Mouse (Mus musculus) liver, adult 2 months (tissue): ENCODE results near the gene Snx3. TPM values are rescaled to one million over a fixed set of nuclear protein-coding genes. Genes with fewer than 3 reads are reported as not detected.

ENCODE experiments used
- DNase-seq: peaks from one replicate; pipeline ENCODE4 v3.0.0-alpha.2; 2011; ENCODE audit warnings: low read depth, low spot score; ENCODE audit errors: extremely low read depth
- H3K27ac ChIP-seq: fragments of 200-500 bp; replicated peaks from 2 replicates; pipeline ENCODE4 v1.5.1; 2012; ENCODE audit warnings: low read depth, mild to moderate bottlenecking, control low read depth, inconsistent platforms, low read length; ENCODE audit not compliant: insufficient read depth
- H3K27me3 ChIP-seq: fragments of 200-500 bp; 2 replicates; pipeline ENCODE4 v1.6.1; 2012; ENCODE audit warnings: mild to moderate bottlenecking, moderate library complexity, low read length, inconsistent platforms; ENCODE audit not compliant: control insufficient read depth, insufficient read depth
- H3K36me3 ChIP-seq: fragments of 200-500 bp; 2 replicates; pipeline ENCODE4 v1.6.1; 2012; ENCODE audit warnings: low read length, inconsistent platforms; ENCODE audit not compliant: control insufficient read depth, insufficient read depth
- H3K4me1 ChIP-seq: fragments of 200-500 bp; 2 replicates; pipeline ENCODE4 v1.6.1; 2011; ENCODE audit warnings: low read length; ENCODE audit not compliant: control insufficient read depth, insufficient read depth
- H3K4me3 ChIP-seq: fragments of 200-500 bp; 2 replicates; pipeline ENCODE4 v1.5.1; 2011; ENCODE audit warnings: low read depth, mild to moderate bottlenecking, control low read depth, low read length, moderate library complexity; ENCODE audit not compliant: insufficient read depth
- H3K79me2 ChIP-seq: fragments of 200-500 bp; 2 replicates; pipeline ENCODE4 v1.6.1; 2012; ENCODE audit warnings: inconsistent platforms, mild to moderate bottlenecking, low read length, moderate library complexity; ENCODE audit not compliant: control insufficient read depth, insufficient read depth
- H3K9ac ChIP-seq: fragments of 200-500 bp; 2 replicates; pipeline ENCODE4 v1.6.1; 2012; ENCODE audit warnings: low read depth, mild to moderate bottlenecking, control low read depth, inconsistent platforms, low read length
- CTCF ChIP-seq: fragments of 200-500 bp; IDR thresholded peaks from 2 replicates; pipeline ENCODE4 v1.5.1; 2011; ENCODE audit warnings: low read depth, low read length, control low read depth
- POLR2A ChIP-seq: fragments of 200-500 bp; IDR thresholded peaks from 2 replicates; pipeline ENCODE4 v1.6.1; 2011; ENCODE audit warnings: low read length, control low read depth; ENCODE audit not compliant: insufficient read depth; ENCODE audit errors: extremely low read depth
- WGBS: fragments of 180-500 bp; shearing (Covaris S2); methylation state at CpG from one replicate; pipeline ENCODE4 v1.1.7; 2018; 5-methylcytosine and 5-hydroxymethylcytosine counted together
- polyA plus RNA-seq: library from polyadenylated mRNA; depleted of rRNA; stranded (reverse); fragments of >200 nt; gene quantifications from 2 replicates; pipeline ENCODE4 v1.2.3, GENCODE M21; 2012; rRNA removed
- total RNA-seq: library from RNA; depleted of rRNA; stranded (reverse); fragments of >200 nt; gene quantifications from 2 replicates; pipeline ENCODE4 v1.2.3, GENCODE M21; 2014; rRNA removed

Snx3 gene
- total RNA-seq (26.9 and 31.7 TPM in 2 replicates), polyA plus RNA-seq (146 and 169 TPM in 2 replicates)

GRCm38 (mm10) chr10:42501775-42502348, at the start of gene Snx3:
TSS of gene Snx3 (plus strand) at chr10:42502030.
- peak; percentile 91 for TF ChIP-seq POLR2A
- TF ChIP-seq CTCF = no peak
- Histone ChIP-seq H3K36me3 (no peaks in the 10 kb centered on the region), H3K4me1 (peaks cover 6% of the 10 kb centered on the region), H3K27ac (peak within 1 kb of the TSS; percentile 81), H3K9ac (peak within 1 kb of the TSS; percentile 88), H3K27me3 (no peaks in the 10 kb centered on the region), H3K4me3 (peak within 1 kb of the TSS; percentile 79), H3K79me2 (peaks cover 7% of the 10 kb centered on the region; the same call in 1 of the 2 replicates)
- DNase-seq = peak; percentile 91
- WGBS = under 1% methylated on average over 68 of the region's 68 CpGs

DNA sequence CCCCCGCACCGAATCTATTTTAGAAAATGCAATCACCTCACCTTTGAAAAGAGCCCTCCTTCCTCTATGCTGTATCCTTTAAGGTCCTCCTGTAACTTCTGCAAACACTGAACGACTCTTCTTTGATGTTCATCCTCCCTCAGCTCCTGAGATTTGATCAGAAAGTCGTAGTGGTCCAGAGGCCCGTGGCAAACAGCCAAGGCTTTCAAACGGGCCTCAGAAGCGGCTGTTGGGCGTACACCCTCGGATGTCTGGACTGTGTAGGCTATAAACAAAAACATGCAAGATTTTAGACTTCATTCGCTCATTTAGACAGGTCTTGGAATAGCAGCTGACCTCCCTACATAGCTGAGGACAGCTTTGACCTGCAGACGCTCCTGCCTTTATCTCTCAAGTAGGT, 47.6 kb upstream of the Snx3 start:
- Histone ChIP-seq H3K9ac (no peak overlapping the region), H3K27me3 (no peaks in the 10 kb centered on the region), H3K79me2 (no peaks in the 10 kb centered on the region), H3K4me1 (no peaks in the 10 kb centered on the region), H3K36me3 (peaks cover 5% of the 10 kb centered on the region; the same call in 1 of the 2 replicates), H3K27ac (no peak overlapping the region), H3K4me3 (no peak overlapping the region)
- 84% methylated on average over 11 of the region's 11 CpGs for WGBS
- TF ChIP-seq POLR2A (no peak), CTCF (no peak)
- no peak for DNase-seq

DNA sequence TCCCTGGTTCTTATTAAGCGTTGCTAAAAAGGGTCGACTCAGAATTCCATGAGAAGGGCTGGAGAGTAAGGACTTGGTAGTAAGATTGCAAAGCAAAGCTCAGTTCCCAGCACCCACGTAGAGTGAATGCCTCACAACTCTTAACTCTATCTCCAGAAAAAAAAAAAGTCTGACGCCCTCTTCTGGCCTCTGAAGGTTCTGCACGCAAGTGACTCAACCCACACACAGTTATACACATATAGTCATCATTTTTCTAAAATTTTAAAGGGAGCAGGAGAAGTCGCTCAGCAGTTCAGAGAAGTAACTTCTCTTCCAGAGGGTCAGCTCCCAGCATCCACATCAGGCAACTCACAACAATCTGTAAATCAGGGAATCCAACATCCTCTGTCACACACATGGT, 47.1 kb upstream of the Snx3 start:
- no peaks in the 10 kb centered on the region for H3K27me3 ChIP-seq
- H3K79me2 ChIP-seq = no peaks in the 10 kb centered on the region
- no peak overlapping the region for H3K4me3 ChIP-seq
- peaks cover 5% of the 10 kb centered on the region; the same call in 1 of the 2 replicates for H3K36me3 ChIP-seq
- H3K27ac ChIP-seq = no peak overlapping the region
- 88% methylated on average over 6 of the region's 6 CpGs for WGBS
- H3K9ac ChIP-seq = no peak overlapping the region
- no peak for DNase-seq
- no peaks in the 10 kb centered on the region for H3K4me1 ChIP-seq
- TF ChIP-seq CTCF (no peak), POLR2A (no peak)

- TF ChIP-seq POLR2A (no peak), CTCF (no peak)
- DNase-seq = no peak
- Histone ChIP-seq H3K4me1 (no peaks in the 10 kb centered on the region), H3K4me3 (no peak overlapping the region), H3K9ac (no peak overlapping the region), H3K27me3 (no peaks in the 10 kb centered on the region), H3K27ac (no peak overlapping the region), H3K79me2 (no peaks in the 10 kb centered on the region), H3K36me3 (peaks cover 5% of the 10 kb centered on the region; the same call in 1 of the 2 replicates)
- WGBS = 81% methylated on average over 5 of the region's 5 CpGs
These were observed 45.8 kb upstream of the Snx3 start for GRCm38 (mm10) chr10:42455981-42456380.

DNA sequence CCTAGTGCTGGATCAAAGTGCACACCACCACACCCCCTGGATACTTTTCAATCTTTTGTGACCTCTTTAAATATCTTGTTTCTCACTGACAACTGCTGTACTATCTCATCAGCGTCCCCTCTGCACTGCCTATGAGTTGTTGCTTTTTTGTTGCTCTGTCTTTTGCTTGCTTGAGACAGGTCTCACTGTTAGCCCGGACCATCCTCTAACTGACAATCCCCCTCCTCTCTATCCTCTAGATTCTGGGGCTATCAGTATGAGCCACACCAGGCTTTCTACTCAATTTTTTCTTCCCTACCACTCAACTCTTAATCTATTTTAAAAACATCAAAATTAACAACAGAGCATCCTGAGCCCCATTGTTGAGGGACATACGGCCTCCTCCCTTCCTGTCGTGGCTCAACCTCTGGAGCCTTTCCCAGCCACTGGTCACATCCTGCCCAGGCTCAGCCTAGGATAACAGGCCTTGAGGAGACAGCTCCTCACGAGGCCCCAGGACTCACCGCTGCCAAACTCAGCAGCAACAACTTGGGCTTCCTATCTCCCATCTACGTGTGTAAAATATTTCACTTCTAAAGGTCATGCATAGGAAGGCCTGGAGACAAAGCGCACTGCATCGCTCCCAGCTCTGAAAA, 44.2 kb upstream of the Snx3 start:
- TF ChIP-seq CTCF (no peak), POLR2A (no peak)
- no peak overlapping the region for H3K4me3 ChIP-seq
- H3K9ac ChIP-seq = no peak overlapping the region
- no peaks in the 10 kb centered on the region for H3K4me1 ChIP-seq
- no peaks in the 10 kb centered on the region for H3K79me2 ChIP-seq
- WGBS = 66% methylated on average over 9 of the region's 9 CpGs
- H3K36me3 ChIP-seq = peaks cover 5% of the 10 kb centered on the region; the same call in 1 of the 2 replicates
- peak overlapping the region; percentile 41 for H3K27ac ChIP-seq
- no peaks in the 10 kb centered on the region for H3K27me3 ChIP-seq
- peak; percentile 19 for DNase-seq

GRCm38 (mm10) chr10:42464224-42464623, 37.6 kb upstream of the Snx3 start:
- no peak for DNase-seq
- Histone ChIP-seq H3K27me3 (no peaks in the 10 kb centered on the region), H3K36me3 (no peaks in the 10 kb centered on the region), H3K79me2 (no peaks in the 10 kb centered on the region; the same call in 1 of the 2 replicates), H3K27ac (no peak overlapping the region), H3K9ac (no peak overlapping the region), H3K4me1 (no peaks in the 10 kb centered on the region), H3K4me3 (no peak overlapping the region)
- TF ChIP-seq POLR2A (no peak), CTCF (no peak)
- 69% methylated on average over 5 of the region's 5 CpGs for WGBS
